9 mouse cellular contexts compared by ENCODE assay signal in genomic region chr8:84388275-84388674, GRCm38 (mm10). TPM values are rescaled to one million over a fixed set of nuclear protein-coding genes. Genes with fewer than 3 reads are reported as not detected.
A peak's percentile ranks its signal among the peaks of the same experiment; 100 is the strongest.
DNase-seq lines count a peak whose midpoint lies in the region; ATAC-seq lines count a peak whose summit lies in the region.
"Had no signal": no experiment of that assay in that cellular context is flagged by ENCODE, and none has a peak within 500 bp of the region (broad histone marks: within the 10 kb centered on the region; RNA-seq: fewer than 3 reads in every experiment).

Gene Cacna1a, plus strand, starts transcription at chr8:84388440.

- no peaks in the 10 kb centered on the region for H3K4me1 ChIP-seq in forebrain, embryonic 12.5 days
- H3K4me1 ChIP-seq in forebrain, embryonic 10.5 days, result no peaks in the 10 kb centered on the region
- peaks cover 11% of the 10 kb centered on the region for H3K4me1 ChIP-seq in lung, embryonic 16.5 days (replicated peaks; ENCODE audit: control insufficient read depth, insufficient read depth, low read length)
- H3K4me1 ChIP-seq in kidney, embryonic 15.5 days, result peaks cover 10% of the 10 kb centered on the region; the same call in 1 of the 2 replicates
- no peaks in the 10 kb centered on the region for H3K4me1 ChIP-seq in neural tube, embryonic 13.5 days (replicated peaks)
- H3K4me1 ChIP-seq: limb, embryonic 13.5 days had no signal

- no peak within 1 kb of the TSS for H3K27ac ChIP-seq in forebrain, embryonic 12.5 days
- H3K27ac ChIP-seq in forebrain, embryonic 10.5 days, result no peak within 1 kb of the TSS
- peak within 1 kb of the TSS; percentile 64 for H3K27ac ChIP-seq in lung, embryonic 16.5 days (ENCODE audit: low read length)
- peak within 1 kb of the TSS; percentile 45; the same call in 1 of the 2 replicates for H3K27ac ChIP-seq in kidney, embryonic 15.5 days
- no peak within 1 kb of the TSS for H3K27ac ChIP-seq in neural tube, embryonic 13.5 days (replicated peaks)
- H3K27ac ChIP-seq: limb, embryonic 13.5 days had no signal

- H3K4me2 ChIP-seq in forebrain, embryonic 12.5 days, result no peak within 1 kb of the TSS
- peak within 1 kb of the TSS; percentile 12; the same call in 1 of the 2 replicates for H3K4me2 ChIP-seq in lung, embryonic 16.5 days (ENCODE audit: low read depth, low read length)
- H3K4me2 ChIP-seq in kidney, embryonic 15.5 days, result 0 out of 2 replicates have a peak within 1 kb of the TSS, but pooled peaks have one; percentile 3
- H3K4me2 ChIP-seq in neural tube, embryonic 13.5 days, result no peak within 1 kb of the TSS
- H3K4me2 ChIP-seq: limb, embryonic 13.5 days had no signal

- ATAC-seq in forebrain, embryonic 12.5 days (ENCODE audit: low FRiP score), result no peak
- peak; percentile 65 for ATAC-seq in lung, embryonic 16.5 days (ENCODE audit: low read depth)
- no peak for ATAC-seq in kidney, embryonic 15.5 days (replicated peaks; ENCODE audit: low FRiP score)
- ATAC-seq in neural tube, embryonic 13.5 days (ENCODE audit: low read depth), result no peak

- H3K9me3 ChIP-seq in forebrain, embryonic 12.5 days, result no peaks in the 10 kb centered on the region
- no peaks in the 10 kb centered on the region; the same call in 1 of the 2 replicates for H3K9me3 ChIP-seq in forebrain, embryonic 10.5 days
- no peaks in the 10 kb centered on the region for H3K9me3 ChIP-seq in lung, embryonic 16.5 days (ENCODE audit: control insufficient read depth, low read length)
- no peaks in the 10 kb centered on the region for H3K9me3 ChIP-seq in kidney, embryonic 15.5 days (replicated peaks)
- no peaks in the 10 kb centered on the region for H3K9me3 ChIP-seq in neural tube, embryonic 13.5 days
- H3K9me3 ChIP-seq: limb, embryonic 13.5 days had no signal

- H3K4me3 ChIP-seq in forebrain, embryonic 12.5 days (replicated peaks), result no peak within 1 kb of the TSS
- no peak within 1 kb of the TSS for H3K4me3 ChIP-seq in forebrain, embryonic 10.5 days
- no peak within 1 kb of the TSS for H3K4me3 ChIP-seq in lung, embryonic 16.5 days (ENCODE audit: low read length)
- H3K4me3 ChIP-seq in kidney, embryonic 15.5 days (replicated peaks), result no peak within 1 kb of the TSS
- no peak within 1 kb of the TSS for H3K4me3 ChIP-seq in neural tube, embryonic 13.5 days
- H3K4me3 ChIP-seq: limb, embryonic 13.5 days had no signal

- H3K36me3 ChIP-seq in forebrain, embryonic 12.5 days (replicated peaks), result no peaks in the 10 kb centered on the region
- H3K36me3 ChIP-seq in forebrain, embryonic 10.5 days (replicated peaks), result no peaks in the 10 kb centered on the region
- H3K36me3 ChIP-seq in lung, embryonic 16.5 days (ENCODE audit: control insufficient read depth, insufficient read depth, low read length), result no peaks in the 10 kb centered on the region
- no peaks in the 10 kb centered on the region for H3K36me3 ChIP-seq in kidney, embryonic 15.5 days
- no peaks in the 10 kb centered on the region for H3K36me3 ChIP-seq in neural tube, embryonic 13.5 days
- H3K36me3 ChIP-seq: limb, embryonic 13.5 days had no signal

- no peaks in the 10 kb centered on the region for H3K27me3 ChIP-seq in forebrain, embryonic 12.5 days
- H3K27me3 ChIP-seq in forebrain, embryonic 10.5 days (ENCODE audit: poor library complexity, severe bottlenecking), result no peaks in the 10 kb centered on the region
- H3K27me3 ChIP-seq in lung, embryonic 16.5 days (ENCODE audit: control insufficient read depth, insufficient read depth, low read depth, low read length), result no peaks in the 10 kb centered on the region
- H3K27me3 ChIP-seq in kidney, embryonic 15.5 days, result no peaks in the 10 kb centered on the region
- H3K27me3 ChIP-seq in neural tube, embryonic 13.5 days, result no peaks in the 10 kb centered on the region
- H3K27me3 ChIP-seq: limb, embryonic 13.5 days had no signal

- no peak for DNase-seq in forebrain, embryonic 10.5 days (ENCODE audit: extremely low spot score, low spot score)
- no peak for DNase-seq in lung, postnatal 36 days
- DNase-seq in T-cell, adult 2 months (ENCODE audit: low spot score), result no peak
- no peak for DNase-seq in cerebellum, postnatal 25 days

- H3K9ac ChIP-seq in forebrain, embryonic 12.5 days, result no peak within 1 kb of the TSS
- H3K9ac ChIP-seq in lung, embryonic 16.5 days (ENCODE audit: low read length), result no peak within 1 kb of the TSS
- no peak within 1 kb of the TSS for H3K9ac ChIP-seq in kidney, embryonic 15.5 days
- no peak within 1 kb of the TSS for H3K9ac ChIP-seq in neural tube, embryonic 13.5 days
- H3K9ac ChIP-seq: limb, embryonic 13.5 days had no signal

- 87% methylated on average over 3 of the region's 3 CpGs for WGBS in forebrain, embryonic 12.5 days
- WGBS in forebrain, embryonic 10.5 days, result 78% methylated on average over 3 of the region's 3 CpGs
- WGBS in lung, embryonic 16.5 days, result 27% methylated on average over 3 of the region's 3 CpGs
- 66% methylated on average over 3 of the region's 3 CpGs for WGBS in kidney, embryonic 15.5 days
- 79% methylated on average over 3 of the region's 3 CpGs for WGBS in neural tube, embryonic 13.5 days

RNA-seq across cellular contexts. Expression of gene Cacna1a, which starts in this region (rescaled TPM):
- polyA plus RNA-seq in forebrain, embryonic 12.5 days (2016; fragmentation: Nextera tagmentation; extraction: Ambion mirVana), result 8.2 and 11.5 TPM in 2 replicates
- 6.0 and 7.4 TPM in 2 replicates for polyA plus RNA-seq in forebrain, embryonic 10.5 days (2016; fragmentation: Nextera tagmentation; extraction: Ambion mirVana)
- 1.9 and 2.7 TPM in 2 replicates for polyA plus RNA-seq in lung, embryonic 16.5 days (2015; fragmentation: Nextera tagmentation; extraction: Ambion mirVana)
- polyA plus RNA-seq in kidney, embryonic 15.5 days (2015; fragmentation: Nextera tagmentation; extraction: Ambion mirVana), result 2.2 and 4.0 TPM in 2 replicates
- 20.0 and 25.2 TPM in 2 replicates for polyA plus RNA-seq in neural tube, embryonic 13.5 days (2015; fragmentation: Nextera tagmentation; extraction: Ambion mirVana)

Comparison
In these comparisons a context has a peak if more than half of its experiments do, and no peak if none do; other contexts are left out.
1. H3K27ac ChIP-seq: peak in lung, embryonic 16.5 days (single experiment) and kidney, embryonic 15.5 days (single experiment); none in forebrain, embryonic 12.5 days (single experiment), forebrain, embryonic 10.5 days (single experiment) and neural tube, embryonic 13.5 days (single experiment).
2. H3K4me2 ChIP-seq: peak in lung, embryonic 16.5 days (single experiment) and kidney, embryonic 15.5 days (single experiment); none in forebrain, embryonic 12.5 days (single experiment) and neural tube, embryonic 13.5 days (single experiment).